Mouse (Mus musculus): ENCODE measurements around the gene Vmo1.
"Not testable (repeated sequence)": the region's sequence is repeated elsewhere in the genome, so short reads cannot be mapped to it uniquely, and the experiment has no call there.

Vmo1 gene

DNA sequence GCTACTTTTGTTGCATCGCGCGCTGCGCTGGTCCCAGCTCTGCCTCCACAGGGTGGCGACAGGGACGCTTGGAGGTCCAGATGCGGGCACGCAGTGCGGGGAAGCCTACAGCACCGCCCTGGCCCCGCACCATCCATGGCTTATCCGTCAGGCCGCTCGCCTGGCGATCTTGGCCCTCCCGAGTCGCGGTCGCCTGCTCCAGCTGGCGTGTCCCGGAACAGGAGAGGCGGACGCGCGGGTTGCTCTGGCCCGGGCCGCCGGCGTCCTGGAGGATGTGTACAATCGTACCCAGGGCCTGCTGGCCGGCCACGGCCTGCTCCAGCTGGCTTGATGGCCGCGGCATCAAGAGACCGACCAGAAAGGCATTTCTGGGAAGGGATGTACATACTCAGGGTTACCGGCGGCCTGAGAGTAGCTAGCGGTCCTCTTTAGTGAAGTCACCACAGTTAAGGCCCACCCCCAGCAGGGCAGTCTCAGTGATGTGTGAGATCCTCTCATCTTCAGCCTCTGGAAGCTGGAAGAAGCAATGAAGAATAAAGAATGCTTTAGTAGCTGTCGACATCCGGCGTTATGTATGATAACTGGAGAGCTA is 5.9 kb upstream of the Vmo1 start:
- no peak for DNase-seq (ENCODE audit: low read depth, low spot score)

DNA sequence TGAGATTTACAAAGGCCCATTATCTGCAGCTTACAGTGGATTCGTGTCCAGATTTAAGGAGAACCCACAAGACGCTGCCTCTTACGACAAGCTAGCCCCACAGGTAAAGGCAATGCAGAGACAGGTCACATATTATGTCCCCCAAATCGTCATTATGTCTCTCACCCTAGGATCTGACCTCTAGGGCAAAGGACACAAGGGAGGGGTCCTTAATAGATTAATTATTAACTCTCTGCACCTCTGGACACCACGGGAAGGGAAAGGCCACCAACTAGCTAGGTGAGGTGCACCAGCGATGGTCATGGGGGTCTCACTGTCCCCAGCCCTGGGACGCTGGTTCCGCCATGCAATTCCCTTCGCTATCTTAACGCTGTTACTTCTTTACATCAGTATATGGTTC is 4.5 kb upstream of the Vmo1 start, which contains the start of gene Gltpd2:
Gene Gltpd2, plus strand, starts transcription at position 274 of the 400 bp plus-strand sequence.
- DNase-seq (ENCODE audit: low read depth, low spot score), result no peak

DNA sequence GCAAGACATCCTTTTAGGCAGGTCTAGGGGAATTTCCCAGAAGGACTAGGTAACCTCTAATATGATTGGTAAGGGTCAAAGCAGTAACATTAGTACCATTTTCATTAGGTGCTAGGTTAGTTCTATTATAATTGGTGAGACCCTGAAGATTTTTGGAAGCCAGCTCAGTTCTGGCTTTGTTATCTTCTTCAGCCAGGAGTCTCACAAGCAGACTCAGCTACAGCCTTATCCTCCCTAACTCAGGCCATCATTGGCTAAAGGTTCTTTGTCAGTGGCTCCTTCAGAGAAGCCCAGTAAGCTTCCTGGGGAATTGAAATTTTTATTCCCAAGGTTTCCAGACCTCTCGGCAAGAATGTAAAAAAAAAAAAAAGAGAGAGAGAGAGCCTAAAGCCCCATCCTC is 4.0 kb upstream of the Vmo1 start:
- DNase-seq (ENCODE audit: low read depth, low spot score), result no peak

DNA sequence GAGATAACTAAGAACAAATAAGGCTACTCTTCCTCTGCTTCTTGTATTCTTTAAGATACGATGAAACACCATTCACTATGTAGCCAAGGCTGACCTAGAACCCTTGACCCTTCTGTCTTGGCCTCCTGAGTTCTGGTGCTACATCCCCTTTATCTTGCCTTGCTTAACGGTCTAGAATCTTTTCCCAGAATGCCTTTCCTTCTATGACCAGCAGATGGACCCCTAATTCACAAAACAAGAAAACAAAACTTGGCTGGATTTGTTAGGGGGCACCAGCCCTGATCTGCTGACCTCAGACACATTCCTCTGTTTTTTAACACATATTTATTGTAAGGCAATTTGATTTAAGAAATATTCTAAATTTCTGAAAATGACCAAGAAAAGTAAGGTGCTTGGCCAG is 1.9 kb upstream of the Vmo1 start:
- no peak for DNase-seq (ENCODE audit: low read depth, low spot score)

DNA sequence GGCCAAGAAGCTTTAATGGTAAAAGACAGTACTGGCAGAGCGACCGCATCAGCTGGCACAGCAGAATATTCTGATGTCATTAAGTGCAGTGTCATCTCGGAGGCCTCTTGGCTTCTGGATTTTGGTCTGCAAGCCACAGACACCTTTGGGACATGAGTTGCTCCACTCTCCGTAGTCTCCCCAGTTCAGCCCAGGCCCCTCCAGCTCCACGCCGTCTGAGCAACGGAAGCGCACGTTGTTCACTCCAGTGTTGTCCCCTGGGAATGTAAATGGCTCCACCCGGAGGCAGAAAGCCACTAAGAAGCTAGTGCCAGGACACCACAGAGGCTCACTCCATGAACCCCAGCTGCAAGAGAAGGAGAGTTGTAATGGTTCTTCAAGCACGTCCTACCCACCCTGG is 896 bp downstream of the Vmo1 start:
- DNase-seq (ENCODE audit: low read depth, low spot score), result no peak

DNA sequence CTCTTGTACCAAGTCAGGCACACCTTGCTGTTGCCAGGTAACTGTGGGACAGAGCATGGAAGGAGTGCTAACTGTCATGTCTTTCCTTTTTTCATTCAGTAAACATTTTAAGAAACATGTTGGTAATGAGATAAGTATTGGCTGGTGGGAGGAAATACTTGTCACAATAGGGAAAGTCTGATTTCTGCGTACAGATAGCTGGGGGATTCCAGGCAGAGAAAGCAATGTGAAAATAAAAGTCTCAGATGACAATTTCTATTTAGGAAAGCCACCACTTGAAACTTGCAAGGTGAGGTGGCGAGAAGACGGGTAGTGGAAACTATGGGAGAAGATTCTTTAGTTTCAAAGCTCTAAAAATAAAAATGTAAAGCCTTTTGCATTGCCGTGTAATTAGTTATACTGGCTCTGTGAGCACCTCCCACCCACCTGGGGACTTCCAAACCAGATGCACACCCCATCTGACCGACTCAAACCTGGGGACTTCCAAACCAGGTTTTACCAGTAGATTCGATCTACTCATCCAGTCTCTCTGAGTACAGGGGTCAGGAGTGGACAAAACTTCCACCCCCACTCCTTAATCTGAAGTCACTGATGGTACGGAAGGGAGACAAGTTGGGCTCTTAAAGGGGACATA is 1.6 kb downstream of the Vmo1 start:
- no peak for DNase-seq (ENCODE audit: low read depth, low spot score)

DNA sequence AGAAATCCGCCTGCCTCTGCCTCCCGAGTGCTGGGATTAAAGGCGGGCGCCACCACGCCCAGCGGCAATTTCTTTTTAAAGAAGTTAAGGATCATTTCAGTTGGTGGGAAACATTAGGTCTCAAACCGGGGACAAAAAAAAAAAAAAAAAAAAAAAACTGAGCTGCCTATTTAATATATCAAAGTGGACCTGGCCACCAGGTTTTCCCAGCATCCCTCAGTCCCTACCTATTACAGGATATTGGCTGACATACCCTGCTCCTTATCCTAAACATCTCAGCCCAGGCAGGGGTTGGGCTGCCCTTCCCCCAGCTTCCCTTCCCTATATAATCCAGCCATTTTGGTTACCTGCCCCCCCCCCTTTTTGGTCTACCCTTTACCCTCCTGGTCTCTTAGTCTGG is 2.6 kb downstream of the Vmo1 start:
- no peak for DNase-seq (ENCODE audit: low read depth, low spot score)

DNA sequence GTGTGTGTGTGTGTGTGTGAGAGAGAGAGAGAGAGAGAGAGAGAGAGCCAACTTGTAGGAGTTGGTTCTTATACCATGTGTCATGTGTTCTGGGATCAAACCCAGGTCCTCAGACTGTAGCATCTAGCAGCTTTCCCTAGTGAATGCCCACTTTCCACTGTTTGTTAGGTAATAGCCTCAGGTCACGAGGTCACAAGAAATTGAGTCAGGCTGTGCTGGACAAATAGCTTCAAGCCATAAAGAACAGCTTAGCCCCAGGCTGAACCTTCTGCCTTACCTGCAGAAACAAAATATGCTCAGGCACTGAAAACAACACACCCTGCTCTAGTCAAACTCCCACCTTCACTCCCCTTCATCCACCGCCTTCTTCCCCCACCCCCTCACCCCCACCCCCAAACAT is 3.2 kb downstream of the Vmo1 start:
- no peak for DNase-seq (ENCODE audit: low read depth, low spot score)

DNA sequence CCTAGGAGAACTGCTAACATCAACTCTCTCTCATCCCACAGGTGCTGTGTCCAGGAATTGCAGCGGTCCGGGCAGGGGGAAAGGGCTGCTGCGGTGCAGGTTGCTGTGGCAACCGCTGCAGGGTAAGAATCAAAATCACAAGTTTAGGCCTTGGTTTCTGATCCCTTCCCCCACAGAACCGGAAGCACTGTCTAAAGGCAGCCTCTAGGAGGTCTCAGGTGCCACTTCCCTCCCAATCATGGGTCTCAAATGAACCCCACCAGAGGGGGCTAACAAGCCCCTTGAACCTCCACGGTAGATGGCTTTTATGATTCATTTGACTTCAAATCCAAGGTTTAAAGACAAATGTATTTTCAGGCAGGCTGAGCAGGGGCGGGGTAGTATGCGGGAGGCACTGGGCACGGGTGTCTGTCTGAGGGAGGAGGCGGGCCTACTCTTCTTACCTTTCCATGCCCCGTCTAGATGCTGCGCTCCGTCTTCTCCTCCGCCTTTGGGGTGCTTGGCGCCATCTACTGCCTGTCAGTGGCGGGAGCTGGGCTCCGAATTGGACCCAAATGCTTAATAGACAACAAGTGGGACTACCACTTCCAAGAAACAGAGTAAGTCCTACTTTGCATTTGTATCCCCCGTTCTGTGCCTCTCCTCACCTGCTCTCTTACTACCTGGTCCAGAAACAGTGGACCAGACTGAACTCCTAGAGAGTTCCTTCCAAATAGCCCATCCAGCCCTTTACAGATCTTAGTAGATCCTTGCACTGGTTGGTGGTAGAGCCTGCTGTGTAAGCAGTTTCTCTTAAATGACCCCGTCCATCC is 4.5 kb downstream of the Vmo1 start:
- DNase-seq (ENCODE audit: low read depth, low spot score), result no peak

DNA sequence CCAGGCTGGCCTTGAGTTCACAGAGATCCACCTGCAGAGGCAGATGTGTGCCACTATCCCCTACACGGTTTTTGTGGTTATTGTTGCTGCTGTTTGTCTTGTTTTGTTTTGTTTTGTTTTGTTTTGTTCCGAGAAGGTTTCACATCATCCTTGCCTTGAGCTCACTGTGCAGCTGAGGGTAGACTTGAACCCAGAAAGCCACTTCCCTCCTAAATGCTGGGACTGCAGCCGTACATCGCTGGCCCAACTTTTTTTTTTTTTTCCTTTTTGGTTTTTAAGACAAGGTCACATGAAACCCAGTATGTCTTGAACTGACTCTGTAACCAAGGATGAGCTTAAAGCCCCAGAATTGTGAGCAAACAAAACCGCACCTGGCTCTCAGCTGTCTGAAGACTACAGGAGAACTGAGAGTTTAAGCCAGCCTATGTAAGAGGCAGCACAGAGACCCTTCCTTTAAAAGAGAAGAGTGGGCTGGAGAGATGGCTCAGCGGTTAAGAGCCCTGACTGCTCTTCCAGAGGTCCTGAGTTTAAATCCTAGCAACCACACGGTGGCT is 7.4 kb downstream of the Vmo1 start:
- DNase-seq (ENCODE audit: low read depth, low spot score), result no peak

DNA sequence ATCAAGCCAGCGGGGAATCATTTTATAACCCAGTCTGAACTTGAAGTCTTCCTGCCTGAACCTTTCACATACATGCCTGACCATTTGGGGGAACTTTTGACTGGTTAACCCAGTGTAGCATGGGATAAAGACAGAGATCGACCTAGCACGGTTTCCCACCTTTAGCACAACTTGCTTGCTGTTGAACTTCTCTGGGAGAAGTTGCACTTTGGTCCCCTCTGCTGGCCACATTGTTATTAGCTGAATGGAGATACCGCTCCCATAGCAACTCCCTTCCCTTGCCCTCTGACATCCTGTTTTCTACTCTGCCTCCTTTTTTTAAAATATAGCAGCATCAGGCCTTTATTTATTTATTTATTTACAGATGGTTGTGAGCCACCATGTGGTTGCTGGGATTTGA is 8.0 kb downstream of the Vmo1 start:
- no peak for DNase-seq (ENCODE audit: low read depth, low spot score)

DNA sequence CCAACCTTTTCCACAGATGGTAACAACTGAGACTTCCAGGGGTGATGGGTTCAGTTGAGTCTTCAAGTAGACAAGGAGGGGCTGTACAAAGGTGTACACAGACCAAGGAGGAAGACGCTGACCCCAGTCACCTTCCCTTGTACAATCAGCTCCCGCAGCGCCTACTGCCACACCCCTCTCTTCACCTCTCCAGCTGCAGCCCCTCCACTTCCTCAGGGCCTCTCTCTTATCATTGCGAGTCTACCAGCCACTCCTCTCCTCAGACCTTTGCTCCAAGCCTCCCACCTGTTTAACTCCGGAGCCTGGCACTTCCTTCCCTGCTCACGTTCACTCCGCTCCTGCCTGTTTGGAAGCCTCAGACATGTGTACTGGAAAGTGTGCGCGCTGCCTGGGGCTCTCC is 9.4 kb downstream of the Vmo1 start, which contains the start of gene Tm4sf5:
Gene Tm4sf5, plus strand, starts transcription at position 275 of the 400 bp plus-strand sequence.
- DNase-seq (ENCODE audit: low read depth, low spot score), result no peak

DNA sequence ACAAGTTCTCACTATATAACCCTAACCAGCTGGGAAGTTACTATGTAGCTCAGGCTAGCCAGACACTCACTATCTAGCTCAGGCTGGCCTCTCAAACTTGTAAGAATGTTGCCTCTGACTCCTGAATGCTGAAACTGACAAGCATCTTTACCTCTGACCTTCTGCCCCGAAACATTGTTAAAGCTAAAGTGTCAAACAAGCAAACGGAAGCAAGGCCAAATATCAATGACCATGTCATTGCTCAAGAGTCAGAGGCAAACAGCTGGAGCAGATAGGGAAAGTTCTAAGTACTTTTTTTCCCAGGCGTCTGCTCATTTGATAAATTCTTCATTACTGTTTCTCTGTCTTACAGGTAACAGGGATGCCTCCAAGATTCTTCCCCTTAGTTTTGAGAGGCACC is 12.4 kb downstream of the Vmo1 start:
- no peak for DNase-seq (ENCODE audit: low read depth, low spot score)

DNA sequence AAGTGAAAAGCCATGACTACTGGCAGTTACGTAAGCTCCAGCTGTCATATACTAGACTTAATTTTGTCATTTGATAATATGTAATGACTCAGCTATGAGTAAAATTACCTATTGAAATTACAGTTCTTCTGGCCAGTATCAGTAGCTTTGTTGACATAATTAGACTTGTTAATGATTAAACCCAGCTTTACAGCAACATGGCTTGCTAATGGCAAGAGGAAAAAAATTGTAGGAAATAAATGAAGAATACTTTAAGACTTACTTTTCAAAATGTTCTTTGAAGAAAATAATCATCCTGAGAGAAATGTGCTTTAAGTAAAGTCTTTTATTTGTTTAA is 14.0 kb downstream of the Vmo1 start:
- no peak for DNase-seq (ENCODE audit: low read depth, low spot score)

DNA sequence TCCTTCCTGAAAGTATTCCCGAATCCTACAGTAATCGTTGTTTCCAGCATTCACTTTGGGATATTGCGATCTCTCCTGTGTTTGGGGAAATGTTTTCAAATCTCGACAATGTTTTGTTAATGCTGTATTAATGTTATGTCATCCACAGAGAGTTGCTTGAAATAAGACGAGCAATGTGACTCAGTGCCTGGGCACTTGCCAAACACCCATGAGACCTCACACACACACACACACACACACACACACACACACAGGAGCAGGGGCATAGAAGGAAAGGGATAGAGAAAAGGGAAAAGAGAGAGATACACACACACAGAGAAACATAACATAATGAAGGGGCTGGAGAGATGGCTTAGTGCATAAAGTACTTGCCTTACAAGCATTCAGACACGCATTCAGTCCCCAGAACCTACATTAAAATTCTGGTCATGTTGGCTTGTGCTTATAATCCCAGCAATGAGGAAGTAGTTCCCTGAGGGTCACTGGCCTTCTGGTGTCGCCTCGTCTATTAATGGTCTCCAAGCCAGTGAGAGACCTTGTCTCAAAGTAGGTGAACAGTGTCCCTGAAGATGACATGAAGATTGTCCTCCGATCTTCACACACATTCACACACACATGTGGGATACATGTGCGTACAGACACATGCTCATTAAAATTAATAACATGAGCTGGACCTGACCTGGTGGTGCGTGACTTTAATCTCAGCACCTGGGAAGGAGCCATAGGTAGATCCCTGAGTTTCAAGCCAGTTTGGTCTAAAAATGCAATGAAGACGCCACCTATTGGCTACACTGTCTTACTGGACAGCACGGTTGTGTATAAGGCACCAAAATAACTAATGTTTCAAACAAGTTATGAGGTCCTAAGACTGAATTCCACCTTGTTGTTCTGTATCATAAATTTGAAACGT is 14.6 kb downstream of the Vmo1 start:
- no peak for DNase-seq (ENCODE audit: low read depth, low spot score)

DNA sequence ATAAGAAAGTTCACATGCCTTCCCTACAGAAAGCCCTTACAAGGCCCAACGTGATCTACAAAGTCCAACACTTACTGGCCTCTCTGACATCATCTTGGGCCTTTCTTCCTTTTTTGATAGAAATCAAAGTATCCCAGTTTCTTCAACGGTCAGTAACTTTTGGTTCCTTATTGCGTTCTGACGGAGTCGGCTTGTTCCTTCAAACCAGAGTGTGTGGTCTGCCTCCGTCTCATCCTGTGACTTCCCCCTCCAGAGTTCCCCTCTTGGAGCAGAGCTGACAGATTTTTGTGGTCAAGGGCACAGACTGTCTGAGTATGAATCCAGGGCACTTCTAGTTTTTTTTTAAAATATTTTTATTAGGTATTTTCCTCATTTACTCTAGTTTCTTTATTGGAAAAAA is 24.7 kb downstream of the Vmo1 start:
- DNase-seq (ENCODE audit: low read depth, low spot score), result no peak

DNA sequence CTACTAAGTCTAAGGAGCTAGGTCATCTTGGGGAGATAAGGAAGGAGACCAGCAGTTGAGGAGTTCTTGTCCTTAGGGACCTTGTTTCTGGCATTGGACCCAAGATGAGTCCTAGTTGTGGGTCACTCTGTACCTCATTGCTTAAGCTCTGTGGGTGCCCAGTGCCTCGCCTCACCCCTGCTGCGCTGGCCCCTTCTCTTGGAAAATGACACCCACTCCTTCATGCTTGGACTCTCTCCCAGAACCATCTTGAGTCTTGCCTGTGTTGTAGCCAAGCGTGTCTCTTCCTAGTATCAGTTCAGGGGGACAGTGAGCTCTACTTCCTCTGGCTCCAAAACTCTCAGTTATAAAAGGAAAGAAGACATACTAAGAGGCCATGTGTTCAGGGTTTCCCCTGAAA is 25.3 kb downstream of the Vmo1 start:
- DNase-seq (ENCODE audit: low read depth, low spot score), result no peak

DNA sequence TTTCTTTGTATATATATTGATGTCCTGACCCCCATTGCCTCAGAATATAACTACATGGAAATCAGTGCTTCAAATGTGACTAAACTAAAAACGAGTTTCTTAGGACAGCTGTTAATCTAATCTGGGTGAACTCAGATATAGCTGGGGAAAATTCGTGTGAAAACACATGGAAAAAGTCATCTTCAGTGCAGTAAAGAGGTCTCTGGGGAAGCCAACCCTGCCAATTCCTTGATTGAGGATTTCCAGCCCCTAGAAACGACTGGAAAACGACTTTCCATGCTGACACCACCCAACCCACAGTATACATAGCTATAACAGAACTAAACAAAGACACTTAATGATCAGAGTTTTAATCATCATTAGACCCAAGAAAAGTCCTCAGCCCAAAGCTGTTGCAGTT is 26.6 kb downstream of the Vmo1 start:
- no peak for DNase-seq (ENCODE audit: low read depth, low spot score)

DNA sequence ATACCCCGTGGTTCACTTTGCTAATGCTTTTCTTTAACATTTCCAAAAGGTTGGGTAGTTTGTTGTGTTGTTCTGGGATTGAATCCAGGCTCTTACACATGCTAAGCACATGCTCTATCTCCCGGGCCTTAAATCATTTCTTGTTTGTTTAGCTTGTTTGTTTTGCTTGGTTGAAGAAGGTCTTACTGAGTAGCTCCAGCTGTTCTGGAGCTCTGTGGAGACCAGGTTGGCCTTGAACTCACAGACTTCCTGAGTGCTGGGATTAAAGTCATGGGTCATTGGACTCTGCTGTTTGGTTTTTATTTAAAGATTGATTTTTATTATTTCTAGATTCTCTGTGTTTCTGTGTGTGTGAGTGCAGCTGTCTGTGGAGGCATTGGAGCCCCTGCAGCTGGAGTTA is 28.9 kb downstream of the Vmo1 start:
- DNase-seq (ENCODE audit: low read depth, low spot score), result no peak

DNA sequence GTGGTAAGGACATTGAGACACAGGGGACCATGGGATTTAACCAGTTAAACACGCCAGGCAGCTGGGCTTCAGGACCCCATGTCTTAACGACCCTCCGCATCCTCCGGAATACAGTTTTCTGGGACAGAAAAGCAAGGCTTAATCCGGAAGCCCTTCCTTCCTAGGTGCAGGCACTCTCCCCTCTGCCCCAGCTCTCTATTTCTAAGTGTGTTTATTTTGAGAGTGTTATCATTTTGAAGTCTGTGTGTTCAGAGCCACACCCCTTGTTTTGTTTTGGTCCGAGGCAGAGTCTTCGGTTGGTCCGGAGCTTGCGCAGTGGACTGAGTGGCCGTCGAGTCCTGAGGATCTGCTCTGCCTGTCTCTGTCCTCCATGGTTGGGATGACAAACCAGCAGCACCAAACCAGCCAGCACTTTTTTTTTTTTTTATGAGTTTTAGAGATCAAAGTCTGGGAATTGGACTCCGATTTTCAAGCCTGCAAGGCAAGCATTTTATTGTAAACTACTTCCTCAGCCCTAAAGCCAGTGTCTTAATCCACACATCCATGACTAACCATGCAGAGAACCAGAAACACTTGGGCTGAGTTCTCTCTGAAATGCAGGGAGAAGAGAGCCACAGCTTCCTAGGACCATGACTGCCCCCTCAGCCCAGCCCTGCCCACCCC is 39.4 kb downstream of the Vmo1 start:
- no peak for DNase-seq (ENCODE audit: low read depth, low spot score)

DNA sequence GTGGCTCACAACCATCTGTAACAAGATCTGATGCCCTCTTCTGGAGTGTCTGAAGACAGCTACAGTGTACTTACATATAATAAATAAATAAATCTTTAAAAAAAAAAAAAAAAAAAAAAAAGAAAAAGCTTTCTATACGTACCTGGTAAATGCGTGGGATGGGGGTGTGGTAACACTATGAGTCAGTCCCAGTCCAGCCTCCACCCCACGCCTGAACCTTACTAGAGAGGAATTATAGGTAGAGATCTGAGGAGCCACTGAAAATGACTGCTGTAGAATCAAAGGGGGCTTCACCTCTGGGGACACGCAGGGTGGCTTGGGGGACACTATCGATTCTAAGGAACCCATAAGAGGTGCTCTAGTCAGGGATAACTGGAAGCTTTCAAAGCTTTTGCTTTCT is 41.1 kb downstream of the Vmo1 start:
- DNase-seq (ENCODE audit: low read depth, low spot score), result not testable (repeated sequence)

All from brain, embryonic 18.5 days (tissue).